Mouse (Mus musculus): ENCODE data around the gene Lrrc8b.

Gene Lrrc8b

GRCm38 (mm10) chr5:105418851-105419250 lies 3.3 kb downstream of the Lrrc8b start:
- DNase-seq (ENCODE audit: low spot score in 2 of 2) = no peak

- no peak for DNase-seq (ENCODE audit: low spot score in 2 of 2)
Observed at GRCm38 (mm10) chr5:105425587-105425986, 10.0 kb downstream of the Lrrc8b start.

DNA sequence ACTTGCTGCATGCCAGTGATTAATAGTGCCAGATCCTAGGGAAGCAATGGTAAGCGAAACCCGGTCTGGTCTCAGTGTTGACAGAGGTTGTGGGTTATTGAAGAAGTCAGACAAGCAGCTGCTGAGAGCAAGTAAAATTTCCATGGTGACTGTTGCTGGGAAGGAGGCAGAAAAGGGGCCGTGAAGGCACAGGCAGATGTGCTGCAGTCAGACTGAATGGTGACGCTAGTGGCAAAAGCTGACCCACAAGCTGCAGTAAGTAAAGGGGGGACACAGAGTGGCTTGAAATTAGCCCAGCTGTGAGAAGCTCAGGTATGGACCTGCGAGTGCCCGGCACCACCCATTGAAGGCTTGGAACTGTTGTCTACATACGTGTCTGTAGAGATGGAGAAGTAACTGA lies 11.8 kb downstream of the Lrrc8b start:
- DNase-seq (ENCODE audit: low spot score in 2 of 2) = no peak

GRCm38 (mm10) chr5:105428265-105428974 lies 12.8 kb downstream of the Lrrc8b start:
- DNase-seq (ENCODE audit: low spot score in 2 of 2) = no peak

DNA sequence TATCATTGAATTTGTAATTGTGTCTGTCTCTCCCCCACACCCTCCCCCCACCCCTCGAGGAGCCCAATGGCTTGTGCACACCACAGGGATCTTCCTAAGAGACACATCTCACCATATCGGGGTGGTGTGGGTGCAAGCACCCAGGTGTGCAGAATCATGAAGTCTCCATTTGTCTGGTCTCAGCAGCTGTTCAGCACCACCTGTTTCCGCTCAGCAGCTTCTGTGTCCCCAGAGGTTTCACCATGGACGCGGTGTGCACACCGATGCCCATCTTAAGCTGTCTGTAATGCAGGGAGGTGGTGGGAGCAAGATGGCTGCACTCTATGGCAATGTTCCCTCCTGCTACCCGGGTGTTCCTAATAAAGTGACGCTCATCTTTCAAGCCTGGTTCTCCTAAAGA lies 14.6 kb downstream of the Lrrc8b start:
- DNase-seq (ENCODE audit: low spot score in 2 of 2) = no peak

DNA sequence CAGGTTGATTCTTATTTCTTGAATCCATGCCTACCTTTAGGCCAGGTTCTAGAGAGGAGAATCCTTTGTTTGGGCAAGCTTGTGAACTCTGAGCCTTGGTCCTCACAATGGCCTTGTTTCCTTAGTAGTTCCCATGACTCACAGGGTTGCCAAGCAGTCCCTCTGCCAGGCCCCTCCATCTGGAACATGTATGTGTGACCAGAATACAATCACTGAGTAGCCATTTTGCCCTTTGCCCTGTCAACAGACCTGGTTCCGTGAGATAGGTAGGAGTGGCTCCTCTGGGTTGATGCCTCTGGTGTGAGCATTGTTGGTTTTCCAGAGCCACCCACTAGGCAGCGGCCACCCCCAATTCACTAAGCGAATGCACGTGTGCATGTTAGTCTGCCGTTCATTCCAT lies 24.0 kb downstream of the Lrrc8b start:
- no peak for DNase-seq (ENCODE audit: low spot score in 2 of 2)

GRCm38 (mm10) chr5:105440992-105441535 lies 25.5 kb downstream of the Lrrc8b start:
- no peak for DNase-seq (ENCODE audit: low spot score in 2 of 2)

GRCm38 (mm10) chr5:105442212-105443000 lies 26.8 kb downstream of the Lrrc8b start:
- peak in 1 of 2 experiments; percentile 27 for DNase-seq (ENCODE audit: low spot score in 2 of 2)

DNA sequence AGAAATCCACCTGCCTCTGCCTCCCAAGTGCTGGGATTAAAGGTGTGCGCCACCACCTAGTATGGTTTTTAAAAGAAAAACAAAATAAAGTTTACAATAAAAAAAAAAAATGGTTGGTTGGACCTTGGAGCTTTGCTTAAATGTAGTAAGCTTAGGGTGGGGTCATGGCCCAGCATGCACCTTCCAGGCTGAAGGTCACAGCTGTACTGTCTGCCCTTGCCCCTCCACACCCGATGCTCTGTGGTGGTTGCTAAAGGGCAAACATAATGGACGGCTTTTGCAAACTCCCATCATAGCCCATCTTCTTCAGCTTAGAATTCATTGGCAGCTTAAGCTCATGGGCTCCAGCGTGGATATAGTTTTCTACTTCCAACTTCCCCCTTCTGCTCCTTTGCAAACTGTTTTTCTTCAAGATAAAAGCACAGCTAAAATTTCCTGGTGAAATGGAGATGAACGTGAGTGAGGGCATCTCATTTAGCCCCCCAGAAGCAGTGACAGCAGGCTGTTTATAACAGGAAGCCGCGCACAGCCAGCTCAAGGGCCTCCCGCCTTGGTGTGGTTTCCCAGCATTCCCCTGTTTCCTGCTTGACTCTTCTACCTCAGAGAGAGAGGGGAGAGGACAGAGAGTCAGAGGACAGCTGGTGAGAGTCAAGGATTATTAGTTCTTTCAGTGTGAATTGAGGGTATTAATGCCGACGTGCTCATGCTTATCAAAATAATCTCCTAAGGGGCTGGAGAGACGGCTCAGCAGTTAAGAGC lies 27.7 kb downstream of the Lrrc8b start:
- peak; percentile 43 to 54 for DNase-seq (ENCODE audit: low spot score in 2 of 2)

- no peak for DNase-seq (ENCODE audit: low spot score in 2 of 2)
Observed at GRCm38 (mm10) chr5:105445686-105446085, 30.1 kb downstream of the Lrrc8b start.

- no peak for DNase-seq (ENCODE audit: low spot score in 2 of 2)
Observed at GRCm38 (mm10) chr5:105454105-105454504, 38.5 kb downstream of the Lrrc8b start.

DNA sequence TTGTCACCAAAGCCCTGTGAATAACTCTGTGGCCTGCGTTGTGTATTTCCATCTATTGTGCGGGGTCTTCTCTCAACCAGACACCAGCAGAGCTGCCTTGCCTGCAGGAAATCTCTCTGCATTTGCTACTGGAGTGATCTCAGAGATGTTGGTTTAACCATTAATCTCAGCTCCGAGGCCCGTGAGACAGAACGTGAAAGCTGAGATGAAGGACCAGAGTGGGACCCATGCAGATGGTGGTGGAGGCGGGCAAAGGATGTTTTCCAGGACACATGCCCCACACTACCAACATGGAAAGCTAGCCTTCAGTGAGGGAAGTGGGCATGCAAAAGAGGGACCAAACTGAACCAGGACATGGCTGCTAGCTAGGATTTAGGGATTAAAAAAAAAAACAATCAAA lies 43.5 kb downstream of the Lrrc8b start:
- DNase-seq (ENCODE audit: low spot score in 2 of 2) = no peak

DNA sequence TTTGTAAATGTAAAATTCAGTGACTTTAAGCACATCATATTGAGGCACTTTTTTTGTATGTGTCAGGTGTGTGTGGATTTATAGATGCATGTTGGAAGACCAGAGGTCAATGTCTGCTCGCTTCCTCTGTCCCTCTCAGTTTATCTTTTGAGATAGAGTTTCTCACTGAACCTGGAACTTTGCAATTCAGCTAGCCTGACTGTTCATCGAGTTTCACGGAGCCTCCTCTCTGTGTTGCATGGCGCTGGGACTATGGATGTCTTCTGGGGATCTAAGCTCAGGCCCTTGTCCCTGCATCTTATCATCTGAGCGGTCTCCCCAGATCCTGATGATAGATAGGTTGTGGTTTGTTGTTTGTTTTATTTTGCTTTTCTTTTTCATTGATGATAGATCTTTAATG lies 45.0 kb downstream of the Lrrc8b start:
- DNase-seq (ENCODE audit: low spot score in 2 of 2) = no peak

DNA sequence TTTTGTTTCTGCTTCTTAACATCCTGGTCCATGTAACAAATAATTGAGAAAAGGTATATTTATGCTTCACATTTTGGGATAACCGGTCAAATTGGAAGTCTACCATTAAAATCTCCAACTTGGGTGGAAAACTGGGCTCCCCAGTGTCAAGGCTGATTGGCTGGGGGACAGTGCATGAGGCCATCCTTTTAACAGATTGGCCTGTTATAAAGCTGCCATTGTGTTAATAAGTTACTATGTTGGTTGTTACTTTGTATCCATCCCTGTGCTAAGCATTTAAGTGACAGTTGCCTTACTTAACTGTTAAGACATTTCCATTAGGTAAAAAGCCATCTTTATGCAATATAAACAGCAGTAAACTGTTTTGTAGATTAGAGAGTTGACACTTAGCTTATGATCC lies 45.5 kb downstream of the Lrrc8b start:
- no peak for DNase-seq (ENCODE audit: low spot score in 2 of 2)

GRCm38 (mm10) chr5:105464671-105465070 lies 49.1 kb downstream of the Lrrc8b start:
- DNase-seq (ENCODE audit: low spot score in 2 of 2) = no peak

DNA sequence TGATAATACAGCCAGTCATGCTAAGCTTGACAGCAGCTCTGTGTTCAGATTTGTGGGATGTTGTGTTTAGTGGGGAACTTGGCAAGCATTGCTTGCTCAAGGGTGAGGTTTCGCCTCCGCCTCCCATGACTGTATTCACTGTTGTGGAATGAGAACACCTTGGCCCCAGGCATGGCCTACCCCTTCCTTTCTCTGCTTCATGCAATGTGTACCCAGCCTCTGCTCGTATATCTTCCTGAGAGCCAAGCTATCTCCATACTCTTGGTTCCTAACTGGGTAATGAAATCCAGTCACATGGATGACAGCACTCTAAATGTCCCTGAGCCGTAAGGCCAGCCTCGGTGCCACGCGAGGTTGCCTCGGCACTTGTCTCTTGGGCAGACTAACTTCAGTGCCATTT lies 50.0 kb downstream of the Lrrc8b start:
- no peak for DNase-seq (ENCODE audit: low spot score in 2 of 2)

DNA sequence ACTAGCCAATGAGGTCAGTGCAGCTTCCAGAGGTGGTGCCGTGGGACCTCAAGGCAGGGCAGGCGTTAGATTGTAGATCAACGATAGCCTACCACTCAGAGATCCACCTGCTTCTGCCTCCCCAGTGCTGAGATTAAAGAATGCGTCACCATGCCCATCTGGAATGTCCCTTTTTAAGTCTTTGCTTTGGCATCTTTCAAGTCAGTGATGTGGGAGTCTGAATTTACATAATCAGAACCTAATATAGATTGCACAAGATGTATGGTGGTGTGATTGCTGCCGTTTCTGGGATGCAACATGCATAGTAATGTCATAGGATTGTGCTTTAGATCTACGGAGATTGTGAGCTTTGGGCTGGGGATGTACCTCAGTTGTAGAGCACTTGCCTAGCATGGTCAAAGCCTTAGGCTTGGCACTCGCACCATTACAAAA lies 50.9 kb downstream of the Lrrc8b start:
- no peak for DNase-seq (ENCODE audit: low spot score in 2 of 2)

- no peak for DNase-seq (ENCODE audit: low spot score in 2 of 2)
Observed at GRCm38 (mm10) chr5:105467271-105467670, 51.7 kb downstream of the Lrrc8b start.

DNA sequence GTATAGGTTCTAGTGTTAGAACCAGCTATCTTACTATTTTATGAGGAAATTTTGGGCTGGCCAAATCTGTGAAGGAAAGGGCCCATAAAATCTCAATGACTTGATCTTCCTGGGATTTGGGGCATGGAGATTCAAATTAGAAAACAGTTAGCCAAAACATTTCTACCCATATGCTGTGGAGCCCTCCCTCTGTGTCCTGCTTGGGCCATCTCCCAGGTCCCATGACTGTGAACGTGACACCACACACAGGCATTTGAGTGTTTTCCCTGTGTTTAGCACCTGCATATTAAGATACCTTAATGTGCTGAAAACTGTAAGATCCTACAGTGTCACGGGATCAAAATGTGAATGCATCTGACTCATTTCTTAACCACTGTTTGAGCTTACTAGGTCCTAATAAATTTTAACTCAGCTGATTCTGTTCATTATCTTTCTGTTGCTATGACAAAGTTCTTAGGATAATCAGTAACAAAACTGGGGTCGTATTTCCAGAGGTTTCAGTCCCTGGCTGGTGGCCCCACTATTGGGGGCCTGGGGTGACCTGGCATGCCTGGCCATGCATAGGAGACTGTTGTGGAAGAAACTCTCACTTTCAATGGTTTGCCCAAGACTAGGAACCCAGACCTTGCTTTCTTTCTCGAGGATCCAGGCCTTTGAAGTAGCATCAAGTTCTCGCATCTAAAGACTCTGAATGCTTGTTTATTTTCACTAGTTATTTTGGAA lies 57.6 kb downstream of the Lrrc8b start:
- DNase-seq (ENCODE audit: low spot score in 2 of 2) = no peak

DNA sequence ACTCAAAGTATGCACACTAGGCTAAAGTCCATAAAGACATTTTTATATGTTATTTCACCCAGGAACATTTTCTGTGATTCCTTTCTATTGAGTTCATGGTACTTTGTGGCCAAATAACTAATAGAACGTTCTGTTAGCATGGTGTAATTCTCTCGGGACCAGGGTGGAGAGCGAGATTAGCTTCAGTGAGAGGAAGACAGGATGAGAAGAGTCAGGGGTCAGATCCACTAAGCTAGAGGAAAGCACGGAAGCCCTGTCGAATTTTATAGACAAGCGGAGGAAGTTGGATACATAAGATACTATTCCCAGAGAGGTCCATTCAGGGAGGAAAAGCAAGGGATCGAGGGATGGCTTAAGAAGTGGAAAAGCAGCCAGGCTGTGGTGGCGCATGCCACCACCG lies 62.0 kb downstream of the Lrrc8b start:
- peak; percentile 23 to 41 for DNase-seq (ENCODE audit: low spot score in 2 of 2)

DNA sequence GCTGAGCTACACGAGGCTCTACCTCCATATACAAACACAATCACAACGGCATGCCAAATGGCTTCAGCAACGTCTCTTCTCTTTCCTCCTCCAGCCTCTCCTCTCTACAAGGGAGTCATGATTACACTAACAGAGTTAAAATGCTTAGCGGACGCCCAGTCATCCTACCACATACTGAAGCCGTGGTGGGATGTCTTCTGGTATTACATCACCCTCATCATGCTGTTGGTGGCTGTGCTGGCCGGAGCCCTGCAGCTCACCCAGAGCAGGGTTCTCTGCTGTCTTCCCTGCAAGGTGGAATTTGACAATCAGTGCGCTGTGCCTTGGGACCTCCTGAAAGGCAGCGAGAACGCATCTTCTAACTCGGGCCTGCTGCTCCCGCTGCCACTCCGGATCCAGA lies 64.1 kb downstream of the Lrrc8b start:
- DNase-seq (ENCODE audit: low spot score in 2 of 2) = no peak

GRCm38 (mm10) chr5:105480561-105480960 lies 65.0 kb downstream of the Lrrc8b start:
- no peak for DNase-seq (ENCODE audit: low spot score in 2 of 2)
